Mouse (Mus musculus) ovary, postnatal 14 days (tissue): ENCODE data around the gene Kif6.
A peak's percentile ranks its signal among the peaks of the same experiment; 100 is the strongest.

ENCODE experiments used
- DNase-seq: peaks from one replicate; pipeline ENCODE4 v3.0.0; 2022; ENCODE audit warnings: low spot score

The Kif6 gene

GRCm38 (mm10) chr17:49855785-49856184 is 240.8 kb downstream of the Kif6 start:
- no peak for DNase-seq

DNA sequence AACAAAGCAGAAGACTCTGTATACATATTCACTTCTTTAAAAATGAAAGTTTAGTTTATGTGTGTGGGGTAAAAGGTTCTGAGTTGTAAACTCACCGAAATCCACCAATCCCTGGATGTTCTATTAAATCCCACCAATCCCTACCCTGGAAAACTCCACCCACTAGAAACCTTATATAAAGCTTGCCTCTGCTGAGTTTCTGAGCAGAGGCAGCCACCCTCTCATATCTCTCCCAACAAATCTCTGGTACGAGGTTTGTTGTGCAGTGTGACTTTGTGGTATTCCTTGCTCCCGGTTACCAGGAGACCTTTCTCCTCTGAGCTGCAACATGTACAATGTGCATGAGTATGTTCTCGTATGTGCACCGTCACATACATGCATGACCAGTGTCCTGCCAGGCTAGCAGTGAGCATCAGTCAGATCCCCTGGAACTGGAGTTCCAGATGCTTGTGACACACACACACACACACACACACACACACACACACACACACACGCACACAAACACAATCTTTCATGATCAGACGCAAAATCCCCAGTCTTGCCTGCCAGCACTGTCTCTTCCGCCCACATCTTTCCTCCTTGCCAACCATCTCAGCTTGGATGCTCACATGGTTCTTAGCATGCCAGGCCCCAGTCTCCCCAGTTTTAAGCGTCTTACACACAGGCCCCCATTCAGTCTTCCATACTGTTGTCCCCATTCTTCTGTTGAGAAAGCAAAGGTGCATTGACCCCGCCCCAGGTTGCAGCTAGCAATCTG is 245.3 kb downstream of the Kif6 start:
- no peak for DNase-seq

DNA sequence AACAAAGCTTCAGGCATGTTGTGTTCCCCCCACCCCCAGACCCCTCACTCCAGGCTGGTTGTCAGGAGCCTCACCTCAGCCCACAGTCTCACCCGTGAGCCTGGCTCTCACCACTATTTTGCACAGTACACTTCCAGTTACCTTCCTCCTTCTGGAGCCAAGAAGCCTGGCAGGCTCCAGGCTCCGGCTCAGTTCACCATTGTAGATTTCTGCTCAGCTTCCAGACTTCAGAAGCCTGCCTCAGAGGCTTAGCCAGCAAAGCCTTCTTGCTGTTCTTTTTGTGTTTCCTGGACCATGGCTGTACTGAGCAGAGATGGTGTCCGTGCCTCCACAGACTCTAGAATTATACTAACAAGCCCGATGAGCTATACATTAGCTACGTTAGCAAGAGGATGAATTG is 248.7 kb downstream of the Kif6 start:
- no peak for DNase-seq

DNA sequence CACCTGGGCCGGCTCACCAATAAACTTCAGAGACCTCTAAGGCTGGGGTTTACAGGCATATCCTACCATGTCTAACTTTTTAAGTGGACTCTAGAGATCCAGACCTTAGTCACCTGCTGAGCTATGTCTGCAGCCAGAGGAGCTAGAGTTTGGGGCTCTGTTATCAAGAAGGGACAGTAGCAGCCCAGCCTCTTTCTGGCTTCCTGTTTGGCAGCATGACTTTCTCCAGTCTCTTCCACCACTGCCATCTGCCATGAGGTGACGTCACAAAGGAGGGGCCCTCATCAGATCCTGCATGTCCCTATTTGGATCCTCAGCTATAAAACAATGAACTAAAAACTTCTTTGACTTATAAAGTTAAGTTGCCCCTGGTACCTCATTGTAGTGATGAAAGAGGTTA is 250.7 kb downstream of the Kif6 start:
- DNase-seq = no peak

GRCm38 (mm10) chr17:49866653-49867215 is 251.8 kb downstream of the Kif6 start:
- no peak for DNase-seq

DNA sequence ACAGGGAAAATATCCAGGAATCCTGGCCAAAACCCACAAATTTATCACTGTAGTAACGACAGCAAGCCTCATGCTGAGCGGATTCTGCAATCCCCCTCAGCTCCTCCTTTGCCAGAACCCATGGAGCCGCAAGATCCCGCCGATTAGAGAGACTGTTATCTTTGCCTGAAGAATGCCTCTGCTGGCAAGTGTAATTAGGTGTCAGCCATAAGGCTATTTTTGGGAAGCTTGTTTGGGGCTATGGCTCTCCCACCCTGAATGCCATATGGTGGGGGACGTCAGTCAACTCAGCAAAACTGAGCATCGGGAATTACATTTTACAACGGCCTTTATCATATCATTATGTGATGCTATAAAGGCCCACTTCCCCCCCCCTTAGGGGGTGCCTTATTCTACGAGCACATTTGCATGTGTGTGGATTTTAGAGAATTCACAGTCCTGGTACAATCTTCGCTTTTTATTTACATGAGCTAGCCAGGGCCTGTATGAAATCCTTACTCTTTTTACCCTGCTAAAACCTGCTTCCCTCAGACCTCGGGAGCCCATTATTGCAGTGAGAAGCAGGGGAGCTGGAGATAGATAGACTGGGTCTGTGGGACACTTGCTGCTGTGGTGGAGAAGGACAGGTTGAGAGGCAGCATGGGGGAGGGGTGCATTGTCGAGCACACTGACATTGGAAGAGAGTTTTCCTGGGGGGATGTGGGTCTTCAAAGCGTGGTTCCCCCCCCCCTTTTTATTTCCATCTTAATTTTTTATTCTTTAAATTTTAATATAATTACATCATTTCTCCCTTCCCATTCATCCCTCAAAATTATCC is 252.6 kb downstream of the Kif6 start:
- no peak for DNase-seq

DNA sequence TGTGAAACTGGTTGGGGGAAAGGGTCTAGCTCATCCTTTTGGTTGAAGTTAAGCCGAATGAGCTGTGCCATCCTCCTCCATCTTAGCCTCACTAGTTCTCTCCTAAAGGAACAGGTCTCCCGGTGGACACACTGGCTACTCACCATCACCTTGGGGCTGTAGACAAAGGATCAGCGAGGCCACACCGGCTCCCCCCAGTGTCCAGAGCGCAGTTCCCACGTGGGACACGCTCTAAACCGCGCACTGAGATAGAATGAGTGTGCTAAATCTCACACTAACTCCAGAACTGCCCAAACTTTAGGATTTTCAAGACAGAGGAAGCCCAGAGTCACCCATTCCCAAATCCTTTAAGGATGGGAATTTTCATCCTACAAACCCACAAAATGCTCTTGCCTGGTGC is 254.3 kb downstream of the Kif6 start:
- DNase-seq = no peak

DNA sequence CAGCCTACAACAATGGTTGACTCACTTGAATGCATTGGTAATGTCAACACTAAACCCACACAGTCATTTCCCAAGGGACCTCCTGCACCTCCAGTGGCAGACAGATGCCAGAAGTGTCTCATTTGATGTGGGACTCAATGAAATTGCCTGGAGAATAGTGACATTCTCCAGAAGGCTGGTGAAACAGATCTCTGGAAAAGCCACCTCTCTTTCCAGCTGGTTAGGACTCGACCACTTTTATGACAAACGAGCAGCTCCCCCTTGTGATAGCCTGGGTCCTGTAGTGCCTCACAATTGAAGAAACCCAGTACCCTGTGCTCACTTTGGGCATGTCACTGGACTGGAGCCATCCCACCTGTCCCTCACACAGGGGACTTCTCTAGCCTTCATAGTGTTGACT is 257.4 kb downstream of the Kif6 start:
- DNase-seq = no peak

DNA sequence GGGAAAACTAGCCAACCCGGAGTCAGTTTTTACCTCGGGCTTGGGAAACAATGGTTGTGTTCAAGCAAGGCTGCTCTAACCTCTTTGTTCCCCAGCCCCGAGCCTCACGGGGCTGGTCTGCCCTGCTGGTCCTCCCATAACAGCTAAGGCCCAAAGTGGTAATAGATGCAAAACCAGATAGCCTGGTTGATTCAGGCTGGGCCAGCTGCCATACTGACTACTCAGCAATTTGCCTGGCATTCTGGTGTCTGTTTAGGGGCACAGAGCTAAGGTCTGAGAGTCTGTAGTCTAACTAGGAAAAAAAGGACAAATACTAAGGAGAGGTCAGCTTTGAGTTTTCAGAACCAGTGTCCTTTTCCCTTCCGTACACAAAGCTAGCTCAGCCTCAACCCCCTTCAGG is 259.8 kb downstream of the Kif6 start:
- no peak for DNase-seq

GRCm38 (mm10) chr17:49875401-49875800 is 260.5 kb downstream of the Kif6 start:
- DNase-seq = no peak

DNA sequence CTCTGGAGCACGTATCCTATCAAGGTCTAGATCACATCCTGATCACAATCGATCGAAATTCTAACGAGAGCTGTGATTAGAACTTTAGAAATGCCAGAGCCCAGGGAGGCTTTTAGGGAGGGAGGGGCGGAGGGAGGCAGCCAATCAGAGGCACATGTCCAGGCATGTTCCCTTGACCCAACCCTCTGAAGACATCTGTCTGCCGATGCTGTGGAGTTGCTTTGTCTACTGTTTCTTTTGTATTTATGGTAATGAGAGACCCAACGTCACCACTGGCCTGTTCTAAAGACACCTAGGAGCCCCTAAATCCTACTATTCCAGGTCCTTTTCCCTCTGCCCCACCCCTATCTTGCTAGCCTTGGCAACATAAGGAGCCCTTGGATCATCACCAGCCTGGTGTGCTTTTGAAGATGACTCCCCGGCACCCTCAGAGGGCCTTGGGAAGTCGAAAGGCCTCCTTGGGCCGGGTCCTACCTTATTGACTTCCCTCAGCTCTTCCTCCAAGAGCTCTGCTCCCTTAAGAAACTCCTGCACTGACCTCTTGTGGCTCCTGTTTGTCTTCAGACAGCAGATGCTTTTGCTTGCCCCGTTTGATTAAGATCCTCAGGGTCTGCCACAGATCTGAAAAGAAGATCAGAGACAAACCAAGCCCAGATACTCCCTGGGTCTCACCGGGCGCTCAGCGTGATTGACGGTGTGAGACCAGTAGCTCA is 261.2 kb downstream of the Kif6 start:
- DNase-seq = no peak

GRCm38 (mm10) chr17:49880919-49881744 is 266.2 kb downstream of the Kif6 start:
- no peak for DNase-seq

- no peak for DNase-seq
Observed at GRCm38 (mm10) chr17:49881796-49882195, 266.9 kb downstream of the Kif6 start.

GRCm38 (mm10) chr17:49883136-49883755 is 268.3 kb downstream of the Kif6 start:
- DNase-seq = no peak

DNA sequence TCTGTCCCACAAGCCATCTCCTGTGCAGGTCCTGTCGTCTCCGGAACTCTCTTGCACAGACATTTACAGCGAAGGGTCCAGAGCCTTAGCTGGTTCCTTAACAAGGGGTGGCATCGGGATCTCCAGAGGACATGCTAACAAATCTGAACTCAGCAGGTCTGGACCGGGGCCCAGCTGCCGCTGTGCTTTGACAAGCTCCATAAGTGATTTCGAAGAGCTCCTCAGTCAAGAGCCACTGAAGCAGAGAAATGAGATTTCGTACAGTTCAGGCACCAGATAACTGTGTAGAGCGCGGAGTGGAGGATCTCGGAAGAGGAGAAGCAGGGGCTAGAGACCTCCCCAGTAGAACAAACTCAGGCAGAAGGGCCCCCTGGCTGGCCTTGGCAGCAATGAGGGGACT is 270.1 kb downstream of the Kif6 start:
- no peak for DNase-seq

GRCm38 (mm10) chr17:49889629-49890028 is 274.7 kb downstream of the Kif6 start:
- no peak for DNase-seq

DNA sequence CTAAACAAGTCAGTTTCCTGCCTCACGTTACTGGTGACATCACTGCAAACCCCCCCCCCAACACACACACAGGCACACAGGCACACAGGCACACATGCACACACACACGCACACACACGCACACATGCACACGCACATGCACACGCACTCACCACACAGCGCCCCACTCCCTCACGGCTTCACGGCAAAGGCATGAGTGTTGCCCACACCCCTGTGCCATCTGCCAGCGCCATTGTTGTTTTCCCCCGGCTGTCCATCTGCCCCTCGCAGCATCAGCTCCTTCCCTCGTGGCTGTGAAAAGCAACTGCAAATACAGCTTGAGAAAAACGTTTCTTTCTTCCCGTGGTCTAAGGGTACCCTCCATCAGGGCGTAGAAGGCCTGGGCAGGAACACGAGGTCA is 275.9 kb downstream of the Kif6 start:
- DNase-seq = no peak

DNA sequence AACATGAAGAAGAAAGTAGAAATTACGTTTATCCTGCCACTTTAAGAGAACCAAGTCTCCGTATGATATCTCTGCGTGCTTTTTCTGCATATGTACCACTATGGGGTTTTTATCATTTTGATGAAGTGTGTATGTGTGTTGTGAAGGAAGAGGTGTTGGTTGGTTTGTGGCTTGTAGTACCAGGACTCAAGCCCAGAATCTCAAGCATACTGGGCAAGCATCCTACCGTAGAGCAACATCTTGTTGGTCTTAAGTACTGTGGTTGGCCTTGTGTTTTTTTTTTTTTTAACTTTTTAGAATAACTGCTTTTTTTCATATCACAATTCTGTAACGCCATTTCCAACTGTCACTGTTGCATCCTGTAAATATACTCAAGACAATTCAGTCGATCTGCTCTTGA is 277.5 kb downstream of the Kif6 start:
- no peak for DNase-seq

- no peak for DNase-seq
Observed at GRCm38 (mm10) chr17:49894471-49894870, 279.5 kb downstream of the Kif6 start.

DNA sequence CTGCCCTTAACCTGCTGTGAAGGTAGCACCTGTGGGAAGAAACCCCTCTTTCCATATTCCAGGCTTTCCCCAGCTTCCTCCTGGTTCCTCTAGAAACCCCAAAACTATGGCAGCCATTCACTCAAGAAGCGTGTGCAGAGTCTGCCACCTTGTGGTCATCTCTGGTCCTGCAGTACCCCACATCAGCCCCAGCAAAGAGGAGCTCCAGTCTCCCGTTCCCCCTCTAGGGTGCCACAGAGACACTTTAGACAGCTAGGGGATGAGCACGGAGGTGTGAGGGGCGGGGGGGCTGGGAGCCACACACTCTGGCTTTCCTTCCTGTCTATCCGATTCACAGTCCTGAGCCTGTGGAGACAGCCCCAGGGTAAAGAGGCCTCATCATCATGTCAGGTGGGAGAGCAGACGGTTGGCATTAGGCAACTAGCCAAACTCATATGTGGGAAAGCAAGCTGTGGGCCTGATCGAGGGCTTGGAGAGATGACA is 284.0 kb downstream of the Kif6 start:
- DNase-seq = peak; percentile 72

DNA sequence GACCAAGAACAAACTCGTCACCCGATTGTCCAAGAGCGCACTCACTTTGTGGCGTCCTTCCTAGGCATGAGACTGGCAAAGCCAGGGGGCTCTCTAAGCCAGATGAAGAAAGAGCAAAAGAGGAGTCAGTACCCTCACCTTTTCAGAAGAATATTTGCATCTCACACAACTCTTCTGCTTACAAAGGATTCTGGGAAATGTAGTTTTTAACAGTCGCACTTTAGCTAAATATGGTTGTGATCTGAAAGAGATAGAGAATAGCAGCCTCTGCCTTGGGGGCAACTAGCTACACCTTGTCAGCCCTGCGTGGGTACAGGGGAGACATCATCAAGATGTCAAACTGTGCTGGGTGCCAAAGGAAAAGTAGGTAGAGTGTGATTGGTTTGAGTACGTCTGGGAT is 287.7 kb downstream of the Kif6 start:
- DNase-seq = no peak
